Mouse (Mus musculus) lung, postnatal 0 days (tissue): Measurements from ENCODE around the gene Tra2b.

Experiments used
- CTCF ChIP-seq: IDR thresholded peaks from 2 replicates; pipeline ENCODE4 v1.5.1; 2016; ENCODE audit warnings: antibody characterized with exemption, mild to moderate bottlenecking
- EP300 ChIP-seq: IDR thresholded peaks from 2 replicates; pipeline ENCODE4 v1.6.1; 2016; ENCODE audit warnings: antibody characterized with exemption, mild to moderate bottlenecking, control low read depth

DNA sequence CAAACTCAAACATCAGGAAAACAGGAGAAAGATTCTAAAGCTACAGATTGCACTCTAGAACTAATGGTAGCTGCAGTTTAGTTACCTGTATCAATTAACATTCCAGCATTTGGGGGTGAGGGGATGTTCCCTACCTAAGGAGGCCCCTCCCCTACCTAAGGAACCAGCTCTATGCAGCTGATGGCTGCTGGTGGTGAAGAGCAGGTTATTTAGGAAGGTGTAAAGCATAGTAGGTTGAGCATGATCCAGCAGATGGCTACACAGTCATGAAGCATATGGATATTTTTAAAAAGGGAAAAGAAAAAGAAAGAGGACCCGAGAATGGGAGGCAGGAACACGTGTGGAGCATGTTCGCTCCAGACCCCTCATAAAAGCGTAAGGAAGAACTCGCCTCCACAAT lies 15.5 kb downstream of the Tra2b start:
- TF ChIP-seq CTCF (no peak), EP300 (no peak)
